Mouse (Mus musculus) spleen, adult 2 months (tissue): ENCODE data around the gene Esr1.

Source experiments
- CTCF ChIP-seq: fragments of 200-500 bp; IDR thresholded peaks from 2 replicates; pipeline ENCODE4 v1.5.1; 2011; ENCODE audit warnings: mild to moderate bottlenecking, inconsistent platforms; ENCODE audit not compliant: insufficient read depth, insufficient read length, insufficient replicate concordance; ENCODE audit errors: extremely low read depth
- POLR2A ChIP-seq: fragments of 200-500 bp; IDR thresholded peaks from 2 replicates; pipeline ENCODE4 v1.6.1; 2011; ENCODE audit warnings: low read depth, low read length, inconsistent platforms

DNA sequence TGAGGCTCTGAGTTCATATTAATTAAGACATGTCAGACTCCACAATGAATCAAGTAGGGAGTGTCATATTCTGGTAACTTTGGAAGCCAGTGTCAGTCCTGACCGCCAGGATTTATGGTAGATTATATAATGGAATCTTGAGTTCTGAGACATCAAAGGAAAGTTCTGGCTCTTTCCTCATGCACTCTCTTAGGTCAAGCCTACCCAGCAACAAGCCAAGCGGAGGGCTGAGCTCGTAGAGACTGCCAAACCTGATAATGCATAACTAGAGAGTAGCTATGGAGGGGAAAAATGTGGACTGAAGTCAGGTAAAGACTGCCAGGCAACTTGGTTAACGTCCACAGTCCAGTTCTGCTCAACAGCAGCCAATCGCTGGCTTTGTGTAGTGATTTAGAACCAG is 7.3 kb downstream of the Esr1 start:
- TF ChIP-seq POLR2A (no peak), CTCF (no peak)
